Mouse (Mus musculus): ENCODE data around the gene Omp.

DNA sequence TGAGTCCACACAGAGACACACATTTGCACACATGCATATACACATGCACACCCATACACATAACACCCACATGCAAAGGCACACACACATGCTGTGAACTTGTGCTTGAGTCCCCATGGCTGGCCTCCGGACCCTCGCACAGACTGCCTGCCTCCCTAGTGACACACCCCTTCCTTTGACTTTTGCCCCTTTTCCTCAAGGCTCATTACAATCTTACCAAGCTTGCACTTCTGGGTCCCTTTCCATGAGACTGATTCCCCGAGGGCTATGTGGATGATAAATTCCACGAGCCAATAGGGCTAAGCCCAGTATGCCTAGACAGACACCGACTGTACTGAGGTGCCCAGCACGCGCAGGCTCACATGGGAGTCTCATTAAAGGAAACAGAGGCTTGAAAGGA is 39.0 kb downstream of the Omp start:
- TF ChIP-seq CTCF (IDR thresholded peaks at IDR 0.05; ENCODE audit: insufficient read depth, low read depth, low read length) (no peak), POLR2A (IDR thresholded peaks at IDR 0.05; ENCODE audit: insufficient read depth, low read depth, low read length) (no peak)

All from olfactory bulb, adult 2 months (tissue).